Mouse (Mus musculus) thymus, adult 2 months (tissue): ENCODE results near the gene Evi5. TPM values are rescaled to one million over a fixed set of nuclear protein-coding genes. Genes with fewer than 3 reads are reported as not detected.

ENCODE experiments used
- DNase-seq: peaks from one replicate; pipeline ENCODE4 v3.0.0; 2021
- H3K27ac ChIP-seq: fragments of 200-500 bp; 2 replicates; pipeline ENCODE4 v1.5.1; 2012; ENCODE audit warnings: low read length, control low read depth; ENCODE audit not compliant: control insufficient read depth, insufficient read depth
- H3K27me3 ChIP-seq: fragments of 200-500 bp; 2 replicates; pipeline ENCODE4 v1.6.1; 2012; ENCODE audit warnings: mild to moderate bottlenecking, low read length, moderate library complexity, mixed read lengths; ENCODE audit not compliant: control insufficient read depth, insufficient read depth
- H3K36me3 ChIP-seq: fragments of 200-500 bp; 2 replicates; pipeline ENCODE4 v1.6.1; 2012; ENCODE audit warnings: mild to moderate bottlenecking, low read length, moderate library complexity; ENCODE audit not compliant: control insufficient read depth, insufficient read depth
- H3K4me1 ChIP-seq: fragments of 200-500 bp; replicated peaks from 2 replicates; pipeline ENCODE4 v1.6.1; 2012; ENCODE audit warnings: low read length; ENCODE audit not compliant: control insufficient read depth, insufficient read depth
- H3K4me3 ChIP-seq: fragments of 200-500 bp; 2 replicates; pipeline ENCODE4 v1.5.1; 2012; ENCODE audit warnings: mild to moderate bottlenecking, low read length, control low read depth, moderate library complexity; ENCODE audit not compliant: control insufficient read depth, insufficient read depth
- CTCF ChIP-seq: fragments of 200-500 bp; IDR thresholded peaks from 2 replicates; pipeline ENCODE4 v1.5.1; 2012; ENCODE audit warnings: mild to moderate bottlenecking, control low read depth, low read length, moderate library complexity, borderline replicate concordance; ENCODE audit not compliant: control insufficient read depth, poor library complexity, insufficient read depth; ENCODE audit errors: extremely low read depth
- POLR2A ChIP-seq: fragments of 200-500 bp; IDR thresholded peaks from 2 replicates; pipeline ENCODE4 v1.6.1; 2012; ENCODE audit warnings: mild to moderate bottlenecking, low read length, control low read depth, moderate library complexity; ENCODE audit not compliant: control insufficient read depth, poor library complexity, insufficient read depth; ENCODE audit errors: extremely low read depth
- WGBS: fragments of 180-500 bp; shearing (Covaris S2); methylation state at CpG from one replicate; pipeline ENCODE4 v1.1.7; 2018; 5-methylcytosine and 5-hydroxymethylcytosine counted together
- polyA plus RNA-seq: library from polyadenylated mRNA; depleted of rRNA; stranded (reverse); fragments of >200 nt; gene quantifications from 2 replicates; pipeline ENCODE4 v1.2.3, GENCODE M21; 2012

Evi5 gene
- polyA plus RNA-seq, 1 experiment: 2.5 TPM

DNA sequence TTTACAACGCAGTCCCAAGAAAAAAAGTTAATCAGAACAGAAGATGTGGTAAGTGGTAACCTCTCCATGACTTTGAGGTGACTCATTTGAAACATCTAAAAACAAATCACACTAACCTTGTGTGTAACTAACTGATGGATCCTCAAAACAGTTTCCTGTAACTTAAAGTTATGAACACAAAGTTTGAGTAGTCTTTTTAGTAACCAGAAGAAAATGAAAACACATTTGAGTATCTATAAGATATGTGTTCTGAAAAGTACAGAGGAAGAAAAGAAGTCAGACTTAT lies 97.4 kb downstream of the Evi5 start:
- Histone ChIP-seq H3K4me3 (no peak overlapping the region), H3K27me3 (no peaks in the 10 kb centered on the region), H3K36me3 (no peaks in the 10 kb centered on the region), H3K4me1 (peaks cover 4% of the 10 kb centered on the region; the same call in 1 of the 2 replicates), H3K27ac (no peak overlapping the region)
- no peak for DNase-seq
- TF ChIP-seq POLR2A: no peak
- TF ChIP-seq CTCF: no peak
- WGBS: 58% methylated on average over 1 of the region's 1 CpGs

DNA sequence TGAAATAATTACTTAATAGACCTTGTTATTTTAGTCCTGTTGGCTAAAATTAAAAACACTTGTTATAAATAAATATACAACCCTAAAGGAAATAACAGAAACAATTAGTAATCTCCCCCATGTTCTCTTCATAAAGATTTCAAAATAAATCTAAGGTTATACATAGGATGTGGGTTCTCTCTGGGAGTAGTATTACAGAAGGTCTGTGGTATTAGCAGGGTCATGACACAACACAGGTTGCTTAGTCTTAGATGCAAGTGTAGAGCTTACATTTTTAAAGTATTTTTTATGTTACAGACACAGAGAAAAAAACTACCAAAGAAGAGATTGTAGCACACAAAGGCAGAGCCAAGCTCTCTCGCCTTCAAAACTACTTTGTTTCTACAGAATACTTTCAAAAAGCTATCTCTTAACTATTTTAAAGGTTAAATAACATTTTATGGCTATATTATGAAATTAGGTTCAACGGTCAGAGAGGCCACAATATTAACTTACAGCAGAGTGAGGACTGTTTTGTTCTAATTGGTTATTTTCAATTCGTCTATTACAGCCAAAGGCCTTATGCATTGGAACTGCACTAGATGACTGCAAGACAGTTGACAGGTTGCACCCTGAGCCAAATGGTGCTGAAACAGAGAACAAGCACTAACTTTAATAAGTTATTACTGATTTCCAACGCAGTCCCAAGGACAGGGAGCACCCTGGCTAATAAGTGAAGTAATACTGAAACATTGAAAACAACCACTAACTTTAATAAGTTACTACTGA lies 97.9 kb downstream of the Evi5 start:
- no peak overlapping the region for H3K27ac ChIP-seq
- no peaks in the 10 kb centered on the region for H3K27me3 ChIP-seq
- no peak overlapping the region for H3K4me3 ChIP-seq
- DNase-seq: no peak
- peaks cover 9% of the 10 kb centered on the region for H3K4me1 ChIP-seq
- H3K36me3 ChIP-seq: no peaks in the 10 kb centered on the region
- WGBS: 93% methylated on average over 4 of the region's 4 CpGs
- no peak for TF ChIP-seq POLR2A
- TF ChIP-seq CTCF: no peak

DNA sequence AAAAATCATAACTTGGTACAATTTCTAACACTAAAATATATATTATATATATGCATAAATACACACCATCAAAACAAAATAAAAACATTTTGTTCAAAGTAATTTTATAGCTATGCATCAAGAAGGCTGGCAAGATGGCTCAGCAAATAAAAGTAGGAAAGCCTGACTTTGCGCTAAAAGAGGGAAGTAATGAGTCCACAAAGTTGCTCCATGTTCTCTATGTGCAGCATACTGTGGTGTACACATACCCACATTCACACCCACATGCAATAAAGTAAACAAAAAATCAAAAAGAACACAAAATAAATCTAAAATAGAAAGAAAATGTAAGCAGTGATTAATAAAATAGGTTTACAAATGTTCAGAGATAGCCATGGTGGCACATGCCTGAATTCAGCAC lies 99.0 kb downstream of the Evi5 start:
- DNase-seq: no peak
- no peaks in the 10 kb centered on the region for H3K27me3 ChIP-seq
- TF ChIP-seq CTCF (no peak), POLR2A (no peak)
- H3K27ac ChIP-seq: no peak overlapping the region
- WGBS: 98% methylated on average over 1 of the region's 1 CpGs
- peaks cover 5% of the 10 kb centered on the region for H3K4me1 ChIP-seq
- H3K36me3 ChIP-seq: no peaks in the 10 kb centered on the region
- H3K4me3 ChIP-seq: no peak overlapping the region

DNA sequence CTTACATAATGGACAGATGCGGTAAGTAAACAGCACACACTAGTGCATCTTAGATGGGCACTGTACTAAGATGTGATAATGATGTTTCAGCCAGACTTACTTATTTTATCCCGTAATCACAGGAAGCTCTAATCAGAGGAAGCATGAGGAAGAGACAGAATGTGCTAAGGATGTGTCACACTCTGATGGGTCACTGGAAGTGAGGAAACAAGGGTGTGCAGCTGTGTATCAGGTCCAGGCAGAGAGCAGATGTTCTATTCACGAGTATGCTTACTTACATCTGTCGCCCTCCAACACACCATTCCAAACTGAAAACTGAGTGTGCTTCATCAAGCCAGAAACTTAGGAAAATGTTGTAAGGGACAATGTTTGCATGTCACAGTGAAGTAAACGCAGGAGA lies 102.9 kb downstream of the Evi5 start:
- Histone ChIP-seq H3K4me1 (peaks cover 5% of the 10 kb centered on the region), H3K4me3 (no peak overlapping the region), H3K27me3 (no peaks in the 10 kb centered on the region), H3K36me3 (no peaks in the 10 kb centered on the region), H3K27ac (no peak overlapping the region)
- DNase-seq: no peak
- TF ChIP-seq POLR2A: no peak
- TF ChIP-seq CTCF: no peak
- 80% methylated on average over 5 of the region's 5 CpGs for WGBS

DNA sequence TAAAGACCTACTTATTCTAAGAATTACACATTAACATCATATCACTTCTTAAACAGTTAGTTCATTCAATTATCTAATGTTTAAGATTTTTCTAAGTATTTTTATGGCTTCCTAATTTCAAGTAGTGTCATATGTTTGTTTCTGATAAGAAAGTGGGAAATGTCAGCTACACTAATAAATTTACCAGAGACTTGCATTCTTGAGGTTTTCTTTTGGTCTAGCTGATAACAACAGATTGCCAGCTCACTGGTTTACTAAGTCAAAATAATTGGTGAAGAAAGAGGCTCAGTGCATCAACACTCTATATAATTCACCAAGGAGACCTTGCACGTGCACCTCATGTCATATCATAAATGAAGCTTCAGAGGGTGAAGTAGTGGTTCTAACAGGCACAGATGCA lies 106.7 kb downstream of the Evi5 start:
- WGBS: 98% methylated on average over 1 of the region's 1 CpGs
- Histone ChIP-seq H3K4me1 (peaks cover 5% of the 10 kb centered on the region), H3K27ac (no peak overlapping the region), H3K36me3 (no peaks in the 10 kb centered on the region), H3K4me3 (no peak overlapping the region), H3K27me3 (no peaks in the 10 kb centered on the region)
- no peak for TF ChIP-seq POLR2A
- no peak for TF ChIP-seq CTCF
- no peak for DNase-seq

DNA sequence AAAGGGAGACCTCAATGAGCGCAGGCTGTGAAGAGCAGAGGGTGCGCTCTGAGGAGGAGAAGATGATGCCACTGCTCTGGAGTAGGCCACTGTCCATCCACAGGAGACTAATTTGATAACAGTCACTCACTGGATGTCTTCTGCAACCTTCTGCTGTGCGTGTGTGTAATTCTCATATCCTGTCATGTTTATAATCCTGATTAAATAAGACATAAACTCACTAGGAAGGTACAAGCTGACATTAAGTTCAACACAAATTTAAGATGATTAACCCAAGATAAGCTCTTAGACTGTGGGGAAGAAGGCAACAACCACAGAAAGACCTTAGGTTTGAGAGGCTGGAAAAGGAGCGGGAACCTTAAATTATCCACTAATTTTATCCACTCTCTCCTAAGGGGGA lies 109.0 kb downstream of the Evi5 start:
- Histone ChIP-seq H3K36me3 (no peaks in the 10 kb centered on the region), H3K27ac (no peak overlapping the region), H3K4me3 (no peak overlapping the region), H3K27me3 (no peaks in the 10 kb centered on the region), H3K4me1 (no peaks in the 10 kb centered on the region)
- no peak for DNase-seq
- no peak for TF ChIP-seq CTCF
- TF ChIP-seq POLR2A: no peak
- 98% methylated on average over 4 of the region's 4 CpGs for WGBS

DNA sequence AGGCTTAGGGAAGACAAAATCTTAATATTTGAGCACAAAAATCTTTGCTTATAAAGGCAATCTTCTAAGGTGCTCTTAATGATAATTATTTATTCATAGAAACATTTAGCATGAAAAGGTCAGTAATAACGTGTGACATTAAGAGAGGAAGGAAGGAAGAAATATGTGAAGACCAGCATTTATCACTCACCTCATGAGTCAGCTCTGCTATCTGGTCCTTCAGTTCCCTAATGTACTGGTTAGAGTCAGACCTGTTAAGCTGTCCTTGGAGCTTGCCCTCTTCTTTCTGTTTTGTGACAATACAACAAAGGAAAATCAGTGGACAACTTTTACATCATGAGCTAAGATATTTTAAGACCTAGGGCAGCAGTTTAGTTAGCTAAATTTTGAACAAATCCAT lies 110.4 kb downstream of the Evi5 start:
- Histone ChIP-seq H3K36me3 (no peaks in the 10 kb centered on the region), H3K27me3 (no peaks in the 10 kb centered on the region), H3K27ac (no peak overlapping the region), H3K4me1 (peaks cover 4% of the 10 kb centered on the region), H3K4me3 (no peak overlapping the region)
- no peak for DNase-seq
- no peak for TF ChIP-seq CTCF
- no peak for TF ChIP-seq POLR2A
- 70% methylated on average over 1 of the region's 1 CpGs for WGBS
